Mouse (Mus musculus) G1E (cell line): ENCODE measurements around the gene B4galt5. TPM values are rescaled to one million over a fixed set of nuclear protein-coding genes. Genes with fewer than 3 reads are reported as not detected.

Source experiments
- ATAC-seq: 2 replicates; pipeline ENCODE4 v1.8.0; 2016; ENCODE audit warnings: mild to moderate bottlenecking; ENCODE audit not compliant: insufficient number of reproducible peaks, poor library complexity, low FRiP score, severe bottlenecking; ENCODE audit errors: extremely low read depth
- DNase-seq: peaks from one replicate; pipeline ENCODE4 v3.0.0; 2012; ENCODE audit warnings: low spot score
- H3K27me3 ChIP-seq: 2 replicates; pipeline ENCODE4 v1.6.1; 2012; ENCODE audit warnings: mild to moderate bottlenecking, low read length, inconsistent platforms; ENCODE audit not compliant: insufficient read depth
- H3K36me3 ChIP-seq: replicated peaks from 2 replicates; pipeline ENCODE3; 2012; ENCODE audit warnings: mild to moderate bottlenecking, inconsistent platforms
- H3K4me1 ChIP-seq: 2 replicates; pipeline ENCODE4 v1.6.1; 2012; ENCODE audit warnings: low read depth, low read length, inconsistent platforms, mixed read lengths; ENCODE audit not compliant: insufficient read depth
- H3K4me3 ChIP-seq: 2 replicates; pipeline ENCODE4 v1.5.1; 2012; ENCODE audit warnings: low read depth, mild to moderate bottlenecking, inconsistent platforms, low read length, moderate library complexity, mixed read lengths
- H3K9me3 ChIP-seq: replicated peaks from 2 replicates; pipeline ENCODE4 v1.6.1; 2012; ENCODE audit warnings: inconsistent platforms
- CTCF ChIP-seq: IDR thresholded peaks from 2 replicates; pipeline ENCODE4 v1.5.1; 2012; ENCODE audit warnings: low read depth, low read length, inconsistent platforms, mixed read lengths
- GATA1 ChIP-seq: IDR thresholded peaks from 2 replicates; pipeline ENCODE4 v1.6.1; 2012; ENCODE audit warnings: borderline replicate concordance, low read length, inconsistent platforms, mixed read lengths
- GATA2 ChIP-seq: IDR thresholded peaks from 2 replicates; pipeline ENCODE4 v1.6.1; 2012; ENCODE audit warnings: low read depth, low read length, inconsistent platforms, borderline replicate concordance
- POLR2AphosphoS5 ChIP-seq: IDR thresholded peaks from 2 replicates; pipeline ENCODE4 v1.6.1; 2012; ENCODE audit warnings: low read depth, low read length, inconsistent platforms; ENCODE audit not compliant: insufficient replicate concordance
- TAL1 ChIP-seq: conservative IDR thresholded peaks from 2 replicates; pipeline ENCODE4 v1.6.1; 2012; ENCODE audit warnings: low read depth, low read length, inconsistent platforms, mixed read lengths
- polyA plus RNA-seq: library from polyadenylated mRNA; stranded (reverse); fragments of >175 nt; gene quantifications from 2 replicates; pipeline ENCODE4 v1.2.3, GENCODE M21; 2012
- total RNA-seq, 2 experiments: library from RNA; stranded (forward) in 1 of 2; stranded (reverse) in 1 of 2; fragments of 200-1000 nt in 1 of 2; fragments of >200 nt in 1 of 2; fragmentation: Nextera tagmentation in 1 of 2; gene quantifications; 2 replicates each; pipeline ENCODE4 v1.2.3; 2014 to 2017

Gene B4galt5
- total and polyA plus RNA-seq, 3 experiments: 0.23 to 0.61 (median 0.44) TPM

DNA sequence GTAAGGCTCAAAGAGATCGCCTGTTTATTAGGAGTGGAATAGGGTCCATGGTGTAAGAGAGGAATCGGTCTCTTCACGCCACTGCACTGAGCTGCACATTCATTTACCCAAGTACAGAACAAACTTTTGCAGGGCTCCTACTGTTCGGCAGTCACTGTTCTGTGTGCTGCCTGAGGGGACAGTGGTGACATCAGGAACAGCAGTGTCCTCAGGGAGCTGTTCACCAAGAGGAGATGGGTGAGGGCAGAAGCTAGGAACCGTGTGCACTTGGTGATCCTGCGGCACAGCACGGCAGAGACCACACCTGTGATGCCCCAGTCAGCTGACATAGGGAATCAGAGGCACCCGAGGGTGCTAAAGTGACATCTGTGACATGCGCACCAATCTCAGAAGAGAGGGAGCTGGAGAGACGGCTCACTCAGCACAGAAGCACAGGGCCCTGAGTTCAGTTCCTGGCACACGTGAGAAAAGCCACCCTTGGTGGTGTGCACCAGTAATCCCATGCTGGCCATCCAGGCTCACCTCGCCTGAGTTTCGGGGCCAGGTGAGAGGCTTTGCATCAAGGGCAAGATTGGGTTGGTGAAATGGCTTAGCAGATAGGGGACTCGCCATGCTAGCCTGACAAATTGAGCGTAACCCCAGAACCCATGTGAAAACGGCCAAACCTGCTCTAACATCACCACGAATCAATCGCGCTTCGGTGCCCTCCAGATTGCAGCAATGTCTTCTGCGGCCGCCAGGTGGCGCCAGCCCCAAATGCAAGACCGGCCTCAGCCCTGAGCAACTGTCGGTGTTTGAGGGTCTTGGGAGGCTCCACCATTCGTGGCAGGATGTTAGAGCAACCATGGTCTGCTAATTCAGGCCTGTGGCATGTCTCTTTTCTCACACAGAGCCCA, 68.6 kb downstream of the B4galt5 start:
- no peak overlapping the region for H3K4me3 ChIP-seq
- no peak for ATAC-seq
- DNase-seq: peak; percentile 31
- 0 out of 2 replicates have a peak, but pooled peaks cover 3% of the 10 kb centered on the region for H3K4me1 ChIP-seq
- H3K36me3 ChIP-seq: no peaks in the 10 kb centered on the region
- H3K27me3 ChIP-seq: peaks cover 3% of the 10 kb centered on the region
- H3K9me3 ChIP-seq: no peaks in the 10 kb centered on the region
- TF ChIP-seq CTCF: peak; percentile 87
- TF ChIP-seq GATA2: no peak

DNA sequence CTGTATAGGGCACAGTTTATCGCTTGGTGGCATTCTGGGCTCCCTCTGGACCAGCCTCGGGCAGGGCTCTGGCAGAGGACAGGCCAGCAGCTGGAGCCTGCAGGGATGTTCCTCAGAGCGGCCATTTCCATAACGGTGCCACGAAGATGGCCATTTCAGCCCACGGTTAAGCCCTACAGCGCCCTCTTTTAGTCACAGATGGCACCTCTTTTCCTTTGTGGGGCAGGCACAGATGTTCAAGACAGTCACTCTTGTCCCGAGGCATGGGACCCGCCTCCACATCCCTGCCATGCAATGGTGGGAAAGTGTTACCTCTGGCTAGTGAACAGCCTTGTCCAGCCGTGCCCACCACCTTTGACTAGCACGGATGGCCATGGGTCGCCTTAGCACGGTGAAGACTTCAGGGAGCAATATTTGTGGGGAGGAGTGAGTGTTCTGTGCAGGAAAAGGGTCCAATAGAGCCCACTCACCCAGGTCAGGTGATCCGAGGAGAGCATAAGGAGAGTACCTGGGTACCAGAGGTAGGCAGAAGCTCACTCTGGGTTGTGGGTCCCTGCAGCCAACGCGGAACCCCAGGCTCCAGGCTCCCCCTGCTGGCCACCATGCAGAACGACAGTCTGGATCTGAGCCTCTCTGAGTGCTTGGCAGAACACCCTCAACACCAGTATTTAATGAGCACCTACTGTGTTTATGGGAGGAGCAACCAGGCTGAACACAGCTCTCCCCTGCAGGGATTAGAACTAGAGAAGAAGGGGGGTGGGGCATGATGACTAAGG, 70.0 kb downstream of the B4galt5 start:
- TF ChIP-seq TAL1 (no peak), GATA2 (no peak), CTCF (peak; percentile 83), POLR2AphosphoS5 (no peak)
- Histone ChIP-seq H3K4me3 (no peak overlapping the region), H3K9me3 (no peaks in the 10 kb centered on the region), H3K27me3 (peaks cover 3% of the 10 kb centered on the region), H3K36me3 (no peaks in the 10 kb centered on the region), H3K4me1 (0 out of 2 replicates have a peak, but pooled peaks cover 3% of the 10 kb centered on the region)
- DNase-seq (peak; percentile 48), ATAC-seq (no peak)

DNA sequence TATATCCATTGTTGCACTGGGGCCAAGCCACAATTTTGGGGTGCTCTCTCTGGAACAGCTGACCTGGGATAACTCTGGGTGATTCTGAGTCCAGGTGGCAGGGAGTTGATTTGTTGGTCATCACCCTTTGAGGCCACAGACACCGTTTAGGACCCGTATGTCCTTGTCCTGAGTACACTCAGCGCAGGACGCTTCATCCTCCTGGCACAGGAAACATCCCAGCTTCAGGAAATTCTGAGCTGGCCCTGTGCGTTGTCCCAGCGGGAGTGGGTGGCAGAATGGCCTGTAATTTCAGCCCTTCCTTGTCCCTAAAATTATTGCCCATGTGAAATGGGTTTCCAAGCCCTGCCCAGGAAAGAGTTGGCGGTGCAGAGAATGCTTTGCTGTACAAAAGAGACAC, 71.0 kb downstream of the B4galt5 start:
- ATAC-seq (no peak), DNase-seq (no peak)
- Histone ChIP-seq H3K9me3 (no peaks in the 10 kb centered on the region), H3K4me1 (0 out of 2 replicates have a peak, but pooled peaks cover 3% of the 10 kb centered on the region), H3K4me3 (no peak overlapping the region), H3K36me3 (no peaks in the 10 kb centered on the region), H3K27me3 (peaks cover 3% of the 10 kb centered on the region)
- no peak for TF ChIP-seq TAL1
- no peak for TF ChIP-seq GATA2
- TF ChIP-seq CTCF: no peak
- TF ChIP-seq GATA1: no peak
- TF ChIP-seq POLR2AphosphoS5: no peak

DNA sequence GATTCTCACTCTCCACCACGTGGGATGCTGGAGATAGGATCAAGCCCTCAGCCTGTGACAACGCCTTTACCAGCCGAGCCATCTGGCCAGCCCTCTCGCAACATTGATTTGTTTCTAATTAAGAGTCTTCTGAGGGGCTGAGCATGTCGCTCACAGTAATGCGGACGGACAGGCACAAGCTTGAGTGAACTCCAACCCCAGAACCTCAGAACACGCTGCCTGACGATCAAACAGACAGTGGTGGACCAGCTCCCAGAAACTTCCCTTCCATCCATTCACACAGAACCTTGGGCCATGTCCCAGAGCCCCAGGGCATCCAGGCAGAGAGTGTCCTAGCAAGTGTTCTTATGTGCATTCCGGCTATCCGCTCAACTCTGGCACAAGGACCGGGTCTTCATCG, 72.0 kb downstream of the B4galt5 start:
- Histone ChIP-seq H3K4me1 (0 out of 2 replicates have a peak, but pooled peaks cover 3% of the 10 kb centered on the region), H3K27me3 (peaks cover 3% of the 10 kb centered on the region), H3K36me3 (no peaks in the 10 kb centered on the region), H3K4me3 (no peak overlapping the region), H3K9me3 (no peaks in the 10 kb centered on the region)
- no peak for ATAC-seq
- TF ChIP-seq GATA2: no peak
- no peak for TF ChIP-seq POLR2AphosphoS5
- no peak for TF ChIP-seq CTCF
- TF ChIP-seq TAL1: no peak
- TF ChIP-seq GATA1: no peak
- DNase-seq: no peak

DNA sequence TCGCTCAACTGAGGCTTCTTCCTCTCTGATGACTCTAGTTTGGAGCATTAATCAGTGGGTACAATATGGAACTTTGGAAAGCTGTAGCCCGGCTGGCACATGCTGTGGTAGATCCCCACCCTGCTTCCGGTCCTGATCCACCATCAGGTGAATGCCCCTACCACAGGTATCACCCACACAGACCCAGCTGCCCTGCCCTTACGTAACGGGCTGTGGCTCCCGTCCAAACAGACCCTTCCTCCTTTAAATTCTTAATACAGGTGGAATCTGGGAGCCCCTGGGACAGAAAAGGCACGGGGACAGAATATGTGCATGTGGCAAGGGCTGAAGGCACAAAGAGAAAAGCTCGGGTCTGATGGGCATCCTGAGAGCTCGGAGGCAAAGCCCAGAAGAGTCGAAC, 73.1 kb downstream of the B4galt5 start:
- Histone ChIP-seq H3K9me3 (no peaks in the 10 kb centered on the region), H3K4me1 (0 out of 2 replicates have a peak, but pooled peaks cover 3% of the 10 kb centered on the region), H3K4me3 (no peak overlapping the region), H3K27me3 (peaks cover 3% of the 10 kb centered on the region), H3K36me3 (no peaks in the 10 kb centered on the region)
- no peak for TF ChIP-seq TAL1
- TF ChIP-seq POLR2AphosphoS5: no peak
- no peak for TF ChIP-seq CTCF
- TF ChIP-seq GATA2: no peak
- TF ChIP-seq GATA1: no peak
- no peak for ATAC-seq
- DNase-seq: no peak
